Mouse (Mus musculus): Measurements from ENCODE around the gene Pbx1. TPM values are rescaled to one million over a fixed set of nuclear protein-coding genes. Genes with fewer than 3 reads are reported as not detected.

Gene Pbx1
- total RNA-seq, 1 experiment, result 10.0 TPM

GRCm38 (mm10) chr1:168296290-168296689, 135.8 kb downstream of the Pbx1 start:
- no peak for TF ChIP-seq MAFK (IDR thresholded peaks at IDR 0.05; ENCODE audit: insufficient read depth, low read depth, low read length)
- TF ChIP-seq ZC3H11A (IDR thresholded peaks at IDR 0.05; ENCODE audit: borderline replicate concordance, low read depth, low read length), result no peak
- TF ChIP-seq ZNF384 (IDR thresholded peaks at IDR 0.05; ENCODE audit: low read depth, low read length), result no peak
- no peak for TF ChIP-seq CHD2 (IDR thresholded peaks at IDR 0.05; ENCODE audit: low read depth, low read length)
- no peak for TF ChIP-seq HCFC1 (IDR thresholded peaks at IDR 0.05; ENCODE audit: borderline replicate concordance, insufficient read depth, low read length)
- in situ Hi-C loops (cut with MboI; ENCODE audit: low sequenced_read_pairs in 2 of 2, unreplicated experiment in 2 of 2), result no loop called here
- H3K4me3 ChIP-seq (ENCODE audit: insufficient read depth in 1 of 2, low read depth in 1 of 2, low read length in 2 of 2, poor library complexity in 1 of 2, severe bottlenecking in 1 of 2), result no peak overlapping the region
- H3K27ac ChIP-seq (ENCODE audit: insufficient read depth, low read depth, low read length, poor library complexity, severe bottlenecking), result no peak overlapping the region
- no peaks in the 10 kb centered on the region for H3K9me3 ChIP-seq (ENCODE audit: control insufficient read depth, insufficient read depth, low read depth, low read length)
- H3K36me3 ChIP-seq (ENCODE audit: control insufficient read depth, insufficient read depth, low read length, poor library complexity, severe bottlenecking), result no peaks in the 10 kb centered on the region
- H3K9ac ChIP-seq (ENCODE audit: insufficient read depth, low read depth, low read length, poor library complexity, severe bottlenecking), result no peak overlapping the region
- DNase-seq (ENCODE audit: low read depth, low spot score), result no peak
- no peaks in the 10 kb centered on the region for H3K4me1 ChIP-seq (ENCODE audit: control insufficient read depth in 2 of 2, insufficient read depth in 2 of 2, low read length in 2 of 2, poor library complexity in 1 of 2)

GRCm38 (mm10) chr1:168295782-168296181, 136.3 kb downstream of the Pbx1 start:
- Histone ChIP-seq H3K36me3 (ENCODE audit: control insufficient read depth, insufficient read depth, low read length, poor library complexity, severe bottlenecking) (no peaks in the 10 kb centered on the region), H3K9me3 (ENCODE audit: control insufficient read depth, insufficient read depth, low read depth, low read length) (no peaks in the 10 kb centered on the region), H3K27ac (ENCODE audit: insufficient read depth, low read depth, low read length, poor library complexity, severe bottlenecking) (no peak overlapping the region), H3K4me3 (ENCODE audit: insufficient read depth in 1 of 2, low read depth in 1 of 2, low read length in 2 of 2, poor library complexity in 1 of 2, severe bottlenecking in 1 of 2) (no peak overlapping the region), H3K9ac (ENCODE audit: insufficient read depth, low read depth, low read length, poor library complexity, severe bottlenecking) (no peak overlapping the region), H3K4me1 (ENCODE audit: control insufficient read depth in 2 of 2, insufficient read depth in 2 of 2, low read length in 2 of 2, poor library complexity in 1 of 2) (no peaks in the 10 kb centered on the region)
- TF ChIP-seq MAFK (IDR thresholded peaks at IDR 0.05; ENCODE audit: insufficient read depth, low read depth, low read length), result no peak
- TF ChIP-seq HCFC1 (IDR thresholded peaks at IDR 0.05; ENCODE audit: borderline replicate concordance, insufficient read depth, low read length), result no peak
- no peak for TF ChIP-seq CHD2 (IDR thresholded peaks at IDR 0.05; ENCODE audit: low read depth, low read length)
- no peak for TF ChIP-seq ZNF384 (IDR thresholded peaks at IDR 0.05; ENCODE audit: low read depth, low read length)
- TF ChIP-seq ZC3H11A (IDR thresholded peaks at IDR 0.05; ENCODE audit: borderline replicate concordance, low read depth, low read length), result no peak
- DNase-seq (ENCODE audit: low read depth, low spot score), result no peak
- in situ Hi-C loops (cut with MboI; ENCODE audit: low sequenced_read_pairs in 2 of 2, unreplicated experiment in 2 of 2), result no loop called here

- TF ChIP-seq MAFK (IDR thresholded peaks at IDR 0.05; ENCODE audit: insufficient read depth, low read depth, low read length) (no peak), HCFC1 (IDR thresholded peaks at IDR 0.05; ENCODE audit: borderline replicate concordance, insufficient read depth, low read length) (no peak)
- Histone ChIP-seq H3K4me1 (ENCODE audit: control insufficient read depth in 2 of 2, insufficient read depth in 2 of 2, low read length in 2 of 2, poor library complexity in 1 of 2) (no peaks in the 10 kb centered on the region), H3K9me3 (ENCODE audit: control insufficient read depth, insufficient read depth, low read depth, low read length) (no peaks in the 10 kb centered on the region), H3K9ac (ENCODE audit: insufficient read depth, low read depth, low read length, poor library complexity, severe bottlenecking) (no peak overlapping the region), H3K36me3 (ENCODE audit: control insufficient read depth, insufficient read depth, low read length, poor library complexity, severe bottlenecking) (no peaks in the 10 kb centered on the region), H3K4me3 (ENCODE audit: insufficient read depth in 1 of 2, low read depth in 1 of 2, low read length in 2 of 2, poor library complexity in 1 of 2, severe bottlenecking in 1 of 2) (no peak overlapping the region), H3K27ac (ENCODE audit: insufficient read depth, low read depth, low read length, poor library complexity, severe bottlenecking) (no peak overlapping the region)
- DNase-seq (ENCODE audit: low read depth, low spot score), result no peak
- in situ Hi-C loops (cut with MboI; ENCODE audit: low sequenced_read_pairs in 2 of 2, unreplicated experiment in 2 of 2), result no loop called here
These were observed 138.4 kb downstream of the Pbx1 start for GRCm38 (mm10) chr1:168293673-168294072.

- no peak for TF ChIP-seq CHD2 (IDR thresholded peaks at IDR 0.05; ENCODE audit: low read depth, low read length)
- TF ChIP-seq MAFK (IDR thresholded peaks at IDR 0.05; ENCODE audit: insufficient read depth, low read depth, low read length), result no peak
- no peak for TF ChIP-seq ZC3H11A (IDR thresholded peaks at IDR 0.05; ENCODE audit: borderline replicate concordance, low read depth, low read length)
- Histone ChIP-seq H3K36me3 (ENCODE audit: control insufficient read depth, insufficient read depth, low read length, poor library complexity, severe bottlenecking) (no peaks in the 10 kb centered on the region), H3K4me1 (ENCODE audit: control insufficient read depth in 2 of 2, insufficient read depth in 2 of 2, low read length in 2 of 2, poor library complexity in 1 of 2) (peaks cover 0 to 2% of the 10 kb centered on the region in 2 experiments; a peak in 1 of 4 replicates), H3K4me3 (ENCODE audit: insufficient read depth in 1 of 2, low read depth in 1 of 2, low read length in 2 of 2, poor library complexity in 1 of 2, severe bottlenecking in 1 of 2) (no peak overlapping the region), H3K9me3 (ENCODE audit: control insufficient read depth, insufficient read depth, low read depth, low read length) (no peaks in the 10 kb centered on the region), H3K9ac (ENCODE audit: insufficient read depth, low read depth, low read length, poor library complexity, severe bottlenecking) (no peak overlapping the region), H3K27ac (ENCODE audit: insufficient read depth, low read depth, low read length, poor library complexity, severe bottlenecking) (no peak overlapping the region)
- no peak for DNase-seq (ENCODE audit: low read depth, low spot score)
- in situ Hi-C loops (cut with MboI; ENCODE audit: low sequenced_read_pairs in 2 of 2, unreplicated experiment in 2 of 2), result no loop called here
These were observed 140.0 kb downstream of the Pbx1 start for GRCm38 (mm10) chr1:168292106-168292505.

- H3K36me3 ChIP-seq (ENCODE audit: control insufficient read depth, insufficient read depth, low read length, poor library complexity, severe bottlenecking), result no peaks in the 10 kb centered on the region
- in situ Hi-C loops (cut with MboI; ENCODE audit: low sequenced_read_pairs in 2 of 2, unreplicated experiment in 2 of 2), result no loop called here
These were observed 140.4 kb downstream of the Pbx1 start for GRCm38 (mm10) chr1:168291643-168292040.

More at GRCm38 (mm10) chr1:168291643-168292040, 140.4 kb downstream of the Pbx1 start:
- no peak for DNase-seq (ENCODE audit: low read depth, low spot score)
- Histone ChIP-seq H3K9ac (ENCODE audit: insufficient read depth, low read depth, low read length, poor library complexity, severe bottlenecking) (no peak overlapping the region), H3K4me3 (ENCODE audit: insufficient read depth in 1 of 2, low read depth in 1 of 2, low read length in 2 of 2, poor library complexity in 1 of 2, severe bottlenecking in 1 of 2) (no peak overlapping the region), H3K27ac (ENCODE audit: insufficient read depth, low read depth, low read length, poor library complexity, severe bottlenecking) (no peak overlapping the region), H3K9me3 (ENCODE audit: control insufficient read depth, insufficient read depth, low read depth, low read length) (no peaks in the 10 kb centered on the region), H3K4me1 (ENCODE audit: control insufficient read depth in 2 of 2, insufficient read depth in 2 of 2, low read length in 2 of 2, poor library complexity in 1 of 2) (peaks cover 0 to 2% of the 10 kb centered on the region in 2 experiments; a peak in 1 of 4 replicates)
- TF ChIP-seq ZNF384 (IDR thresholded peaks at IDR 0.05; ENCODE audit: low read depth, low read length), result no peak

Data from ES-E14 (cell line).